10 mouse cellular contexts compared by ENCODE assay signal in genomic region chr12:119390192-119390684, GRCm38 (mm10).
A peak's percentile ranks its signal among the peaks of the same experiment; 100 is the strongest.
DNase-seq lines count a peak whose midpoint lies in the region; ATAC-seq lines count a peak whose summit lies in the region.
"Had no signal": no experiment of that assay in that cellular context is flagged by ENCODE, and none has a peak within 500 bp of the region (broad histone marks: within the 10 kb centered on the region; RNA-seq: fewer than 3 reads in every experiment).

No protein-coding gene starts in this region.

- H3K9me3 ChIP-seq in kidney, embryonic 16.5 days (ENCODE audit: low read length), result no peaks in the 10 kb centered on the region
- H3K9me3 ChIP-seq: hindbrain, embryonic 13.5 days had no signal

- H3K9ac ChIP-seq in kidney, embryonic 16.5 days (replicated peaks; ENCODE audit: low read length), result no peak overlapping the region
- H3K9ac ChIP-seq: hindbrain, embryonic 13.5 days; liver, embryonic 14.5 days had no signal

- H3K36me3 ChIP-seq in kidney, embryonic 16.5 days (ENCODE audit: insufficient read depth, low read length), result no peaks in the 10 kb centered on the region
- H3K36me3 ChIP-seq: hindbrain, embryonic 13.5 days had no signal

- ATAC-seq in kidney, embryonic 16.5 days (ENCODE audit: low FRiP score, low TSS enrichment), result peak; percentile 49; the same call in 1 of the 2 replicates
- ATAC-seq in inflammation-experienced regulatory T-cells, adult 6 months, result no peak

- peak; percentile 39 to 83 for DNase-seq in urinary bladder, adult 18-20 months (ENCODE audit: low spot score in 2 of 2)
- DNase-seq in urinary bladder, postnatal 10 days (ENCODE audit: low spot score), result no peak
- peak; percentile 87 for DNase-seq in lung, postnatal 36 days
- no peak for DNase-seq in adrenal gland, adult 8-10 months
- DNase-seq in cerebellum, postnatal 25 days, result no peak
- DNase-seq in layer of hippocampus, postnatal 36 days, result no peak

- peak overlapping the region; percentile 24; the same call in 1 of the 2 replicates for H3K27ac ChIP-seq in kidney, embryonic 16.5 days (ENCODE audit: low read length)
- H3K27ac ChIP-seq: hindbrain, embryonic 13.5 days; liver, embryonic 14.5 days had no signal

- no peak overlapping the region for H3K4me3 ChIP-seq in kidney, embryonic 16.5 days (ENCODE audit: low read length)
- H3K4me3 ChIP-seq: hindbrain, embryonic 13.5 days had no signal

- H3K4me1 ChIP-seq in kidney, embryonic 16.5 days (ENCODE audit: insufficient read depth, low read length), result no peaks in the 10 kb centered on the region
- H3K4me1 ChIP-seq: hindbrain, embryonic 13.5 days had no signal

- no peaks in the 10 kb centered on the region for H3K27me3 ChIP-seq in kidney, embryonic 16.5 days (ENCODE audit: insufficient read depth, low read length)
- H3K27me3 ChIP-seq: hindbrain, embryonic 13.5 days had no signal

- WGBS in kidney, embryonic 16.5 days, result 46% methylated on average over 3 of the region's 3 CpGs

- no peak overlapping the region; the same call in 1 of the 2 replicates for H3K4me2 ChIP-seq in kidney, embryonic 16.5 days (replicated peaks; ENCODE audit: low read depth, low read length)
- H3K4me2 ChIP-seq: hindbrain, embryonic 13.5 days had no signal

Comparison
In these comparisons a context has a peak if more than half of its experiments do, and no peak if none do; other contexts are left out.
1. DNase-seq: peak in urinary bladder, adult 18-20 months (2 of 2) and lung, postnatal 36 days (single experiment); none in urinary bladder, postnatal 10 days (single experiment), adrenal gland, adult 8-10 months (single experiment), cerebellum, postnatal 25 days (0 of 2) and layer of hippocampus, postnatal 36 days (0 of 2).